Mouse (Mus musculus): ENCODE results near the gene Arl6. TPM values are rescaled to one million over a fixed set of nuclear protein-coding genes. Genes with fewer than 3 reads are reported as not detected.

Gene Arl6
- polyA plus RNA-seq, 1 experiment from 2014 or later = 18.2 TPM

GRCm38 (mm10) chr16:59569837-59570236 is 69.4 kb downstream of the Arl6 start:
- ATAC-seq (ENCODE audit: low FRiP score, low TSS enrichment) (no peak), DNase-seq (ENCODE audit: low spot score) (no peak)
- Histone ChIP-seq H3K4me3 (ENCODE audit: low read depth, low read length) (no peak overlapping the region), H3K9me3 (ENCODE audit: control insufficient read depth, low read length) (no peaks in the 10 kb centered on the region), H3K27me3 (ENCODE audit: control insufficient read depth, insufficient read depth, low read length) (no peaks in the 10 kb centered on the region), H3K4me2 (replicated peaks; ENCODE audit: low read depth) (no peak overlapping the region), H3K4me1 (replicated peaks; ENCODE audit: control insufficient read depth, insufficient read depth) (peaks cover 3% of the 10 kb centered on the region; the same call in 1 of the 2 replicates), H3K9ac (ENCODE audit: low read length) (no peak overlapping the region), H3K36me3 (ENCODE audit: control insufficient read depth, insufficient read depth, low read length) (no peaks in the 10 kb centered on the region), H3K27ac (replicated peaks) (no peak overlapping the region)
- 63% methylated on average over 8 of the region's 8 CpGs for WGBS
- TF ChIP-seq CTCF (IDR thresholded peaks at IDR 0.05; ENCODE audit: low read depth) (no peak), EP300 (optimal IDR thresholded peaks at IDR 0.05) (no peak)

- H3K27ac ChIP-seq (replicated peaks) = peak overlapping the region; percentile 65
- H3K4me3 ChIP-seq (ENCODE audit: low read depth, low read length) = no peak overlapping the region
- WGBS = 28% methylated on average over 8 of the region's 10 CpGs
- no peak overlapping the region for H3K9ac ChIP-seq (ENCODE audit: low read length)
- H3K9me3 ChIP-seq (ENCODE audit: control insufficient read depth, low read length) = no peaks in the 10 kb centered on the region
- ATAC-seq (ENCODE audit: low FRiP score, low TSS enrichment) (peak; percentile 81), DNase-seq (ENCODE audit: low spot score) (peak; percentile 36)
- no peaks in the 10 kb centered on the region for H3K36me3 ChIP-seq (ENCODE audit: control insufficient read depth, insufficient read depth, low read length)
- H3K4me2 ChIP-seq (replicated peaks; ENCODE audit: low read depth) = peak overlapping the region; percentile 11; the same call in 1 of the 2 replicates
- H3K4me1 ChIP-seq (replicated peaks; ENCODE audit: control insufficient read depth, insufficient read depth) = peaks cover 3% of the 10 kb centered on the region; the same call in 1 of the 2 replicates
- no peaks in the 10 kb centered on the region for H3K27me3 ChIP-seq (ENCODE audit: control insufficient read depth, insufficient read depth, low read length)
- TF ChIP-seq EP300 (optimal IDR thresholded peaks at IDR 0.05) = no peak
- 0 out of 2 replicates have a peak, but pooled peaks have one; percentile 11 for TF ChIP-seq CTCF (IDR thresholded peaks at IDR 0.05; ENCODE audit: low read depth)
Observed at GRCm38 (mm10) chr16:59567721-59568381, 71.3 kb downstream of the Arl6 start.

GRCm38 (mm10) chr16:59566437-59566836 is 72.8 kb downstream of the Arl6 start:
- no peak for DNase-seq (ENCODE audit: low spot score)
- Histone ChIP-seq H3K9ac (ENCODE audit: low read length) (no peak overlapping the region), H3K36me3 (ENCODE audit: control insufficient read depth, insufficient read depth, low read length) (no peaks in the 10 kb centered on the region), H3K27me3 (ENCODE audit: control insufficient read depth, insufficient read depth, low read length) (no peaks in the 10 kb centered on the region), H3K4me1 (replicated peaks; ENCODE audit: control insufficient read depth, insufficient read depth) (peaks cover 3% of the 10 kb centered on the region; the same call in 1 of the 2 replicates), H3K9me3 (ENCODE audit: control insufficient read depth, low read length) (no peaks in the 10 kb centered on the region), H3K4me3 (ENCODE audit: low read depth, low read length) (no peak overlapping the region), H3K4me2 (replicated peaks; ENCODE audit: low read depth) (no peak overlapping the region), H3K27ac (replicated peaks) (peak overlapping the region; percentile 2; the same call in 1 of the 2 replicates)
- TF ChIP-seq EP300 (optimal IDR thresholded peaks at IDR 0.05) (no peak), CTCF (IDR thresholded peaks at IDR 0.05; ENCODE audit: low read depth) (no peak)
- 59% methylated on average over 4 of the region's 4 CpGs for WGBS
- ATAC-seq (ENCODE audit: low FRiP score, low TSS enrichment) = peak; percentile 42; the same call in 1 of the 2 replicates

- Histone ChIP-seq H3K27ac (replicated peaks) (0 out of 2 replicates have a peak overlapping the region, but pooled peaks have one; percentile 2), H3K9me3 (ENCODE audit: control insufficient read depth, low read length) (no peaks in the 10 kb centered on the region), H3K9ac (ENCODE audit: low read length) (no peak overlapping the region), H3K36me3 (ENCODE audit: control insufficient read depth, insufficient read depth, low read length) (no peaks in the 10 kb centered on the region), H3K4me3 (ENCODE audit: low read depth, low read length) (no peak overlapping the region), H3K4me1 (replicated peaks; ENCODE audit: control insufficient read depth, insufficient read depth) (peaks cover 3% of the 10 kb centered on the region; the same call in 1 of the 2 replicates), H3K4me2 (replicated peaks; ENCODE audit: low read depth) (no peak overlapping the region), H3K27me3 (ENCODE audit: control insufficient read depth, insufficient read depth, low read length) (no peaks in the 10 kb centered on the region)
- TF ChIP-seq EP300 (optimal IDR thresholded peaks at IDR 0.05) (no peak), CTCF (IDR thresholded peaks at IDR 0.05; ENCODE audit: low read depth) (no peak)
- DNase-seq (ENCODE audit: low spot score) (no peak), ATAC-seq (ENCODE audit: low FRiP score, low TSS enrichment) (no peak)
- WGBS = 77% methylated on average over 2 of the region's 2 CpGs
Observed at GRCm38 (mm10) chr16:59565631-59566030, 73.6 kb downstream of the Arl6 start.

- no peaks in the 10 kb centered on the region for H3K36me3 ChIP-seq (ENCODE audit: control insufficient read depth, insufficient read depth, low read length)
- DNase-seq (ENCODE audit: low spot score) = no peak
- H3K9me3 ChIP-seq (ENCODE audit: control insufficient read depth, low read length) = no peaks in the 10 kb centered on the region
- H3K4me3 ChIP-seq (ENCODE audit: low read depth, low read length) = no peak overlapping the region
- no peak overlapping the region for H3K4me2 ChIP-seq (replicated peaks; ENCODE audit: low read depth)
- peaks cover 3% of the 10 kb centered on the region; the same call in 1 of the 2 replicates for H3K4me1 ChIP-seq (replicated peaks; ENCODE audit: control insufficient read depth, insufficient read depth)
- no peak overlapping the region for H3K27ac ChIP-seq (replicated peaks)
- no peaks in the 10 kb centered on the region for H3K27me3 ChIP-seq (ENCODE audit: control insufficient read depth, insufficient read depth, low read length)
- no peak for ATAC-seq (ENCODE audit: low FRiP score, low TSS enrichment)
- TF ChIP-seq CTCF (IDR thresholded peaks at IDR 0.05; ENCODE audit: low read depth) = no peak
- TF ChIP-seq EP300 (optimal IDR thresholded peaks at IDR 0.05) = no peak
- 66% methylated on average over 5 of the region's 5 CpGs for WGBS
- no peak overlapping the region for H3K9ac ChIP-seq (ENCODE audit: low read length)
Observed at GRCm38 (mm10) chr16:59564025-59564424, 75.2 kb downstream of the Arl6 start.

Other genes with a start within 250 kb of the Arl6 start
- gene Gabrr3, start 232.1 kb downstream of the Arl6 start, polyA plus RNA-seq (2015; fragmentation: Nextera tagmentation; extraction: Ambion mirVana) = not detected in 2 replicates
- 22.7 and 23.4 TPM in 2 replicates for gene Riox2, start 167.6 kb downstream of the Arl6 start, polyA plus RNA-seq (2015; fragmentation: Nextera tagmentation; extraction: Ambion mirVana)
- 6.3 and 7.3 TPM in 2 replicates for gene Crybg3, start 38.4 kb downstream of the Arl6 start, polyA plus RNA-seq (2015; fragmentation: Nextera tagmentation; extraction: Ambion mirVana)